Mouse (Mus musculus) G1E (cell line): ENCODE data around the gene Lsm12. TPM values are rescaled to one million over a fixed set of nuclear protein-coding genes. Genes with fewer than 3 reads are reported as not detected.
A peak's percentile ranks its signal among the peaks of the same experiment; 100 is the strongest.

Experiments used
- ATAC-seq: 2 replicates; pipeline ENCODE4 v1.8.0; 2016; ENCODE audit warnings: mild to moderate bottlenecking; ENCODE audit not compliant: insufficient number of reproducible peaks, poor library complexity, low FRiP score, severe bottlenecking; ENCODE audit errors: extremely low read depth
- DNase-seq: peaks from one replicate; pipeline ENCODE4 v3.0.0; 2012; ENCODE audit warnings: low spot score
- H3K27me3 ChIP-seq: 2 replicates; pipeline ENCODE4 v1.6.1; 2012; ENCODE audit warnings: mild to moderate bottlenecking, low read length, inconsistent platforms; ENCODE audit not compliant: insufficient read depth
- H3K36me3 ChIP-seq: replicated peaks from 2 replicates; pipeline ENCODE3; 2012; ENCODE audit warnings: mild to moderate bottlenecking, inconsistent platforms
- H3K4me1 ChIP-seq: 2 replicates; pipeline ENCODE4 v1.6.1; 2012; ENCODE audit warnings: low read depth, low read length, inconsistent platforms, mixed read lengths; ENCODE audit not compliant: insufficient read depth
- H3K4me3 ChIP-seq: 2 replicates; pipeline ENCODE4 v1.5.1; 2012; ENCODE audit warnings: low read depth, mild to moderate bottlenecking, inconsistent platforms, low read length, moderate library complexity, mixed read lengths
- H3K9me3 ChIP-seq: replicated peaks from 2 replicates; pipeline ENCODE4 v1.6.1; 2012; ENCODE audit warnings: inconsistent platforms
- CTCF ChIP-seq: IDR thresholded peaks from 2 replicates; pipeline ENCODE4 v1.5.1; 2012; ENCODE audit warnings: low read depth, low read length, inconsistent platforms, mixed read lengths
- GATA1 ChIP-seq: IDR thresholded peaks from 2 replicates; pipeline ENCODE4 v1.6.1; 2012; ENCODE audit warnings: borderline replicate concordance, low read length, inconsistent platforms, mixed read lengths
- GATA2 ChIP-seq: IDR thresholded peaks from 2 replicates; pipeline ENCODE4 v1.6.1; 2012; ENCODE audit warnings: low read depth, low read length, inconsistent platforms, borderline replicate concordance
- POLR2AphosphoS5 ChIP-seq: IDR thresholded peaks from 2 replicates; pipeline ENCODE4 v1.6.1; 2012; ENCODE audit warnings: low read depth, low read length, inconsistent platforms; ENCODE audit not compliant: insufficient replicate concordance
- TAL1 ChIP-seq: conservative IDR thresholded peaks from 2 replicates; pipeline ENCODE4 v1.6.1; 2012; ENCODE audit warnings: low read depth, low read length, inconsistent platforms, mixed read lengths
- polyA plus RNA-seq: library from polyadenylated mRNA; stranded (reverse); fragments of >175 nt; gene quantifications from 2 replicates; pipeline ENCODE4 v1.2.3, GENCODE M21; 2012
- total RNA-seq, 2 experiments: library from RNA; stranded (forward) in 1 of 2; stranded (reverse) in 1 of 2; fragments of 200-1000 nt in 1 of 2; fragments of >200 nt in 1 of 2; fragmentation: Nextera tagmentation in 1 of 2; gene quantifications; 2 replicates each; pipeline ENCODE4 v1.2.3; 2014 to 2017

Gene Lsm12
- total and polyA plus RNA-seq, 3 experiments, result 51.8 to 160 (median 136) TPM

- peaks cover 37% of the 10 kb centered on the region for H3K4me1 ChIP-seq
- H3K27me3 ChIP-seq, result no peaks in the 10 kb centered on the region
- no peak for TF ChIP-seq GATA1
- TF ChIP-seq TAL1, result no peak
- TF ChIP-seq CTCF, result no peak
- H3K36me3 ChIP-seq, result peaks cover 35% of the 10 kb centered on the region
- peak; percentile 88 for DNase-seq
- peak within 1 kb of the TSS; percentile 74 for H3K4me3 ChIP-seq
- no peaks in the 10 kb centered on the region for H3K9me3 ChIP-seq
- peak; percentile 55 for ATAC-seq
These were observed 4.7 kb upstream of the Lsm12 start, which contains the start of gene G6pc3 for GRCm38 (mm10) chr11:102189461-102190436. TSS of gene G6pc3 (plus strand) at chr11:102189620.

- TF ChIP-seq GATA2, result no peak
- no peak for TF ChIP-seq CTCF
- TF ChIP-seq POLR2AphosphoS5, result no peak
- TF ChIP-seq GATA1, result no peak
- TF ChIP-seq TAL1, result no peak
- Histone ChIP-seq H3K4me1 (peaks cover 41% of the 10 kb centered on the region), H3K36me3 (peaks cover 28% of the 10 kb centered on the region), H3K9me3 (no peaks in the 10 kb centered on the region), H3K27me3 (no peaks in the 10 kb centered on the region), H3K4me3 (peak overlapping the region; percentile 74; the same call in 1 of the 2 replicates)
- ATAC-seq (no peak), DNase-seq (no peak)
These were observed 3.9 kb upstream of the Lsm12 start for GRCm38 (mm10) chr11:102188980-102189379.

GRCm38 (mm10) chr11:102186235-102186634, 1.1 kb upstream of the Lsm12 start:
- Histone ChIP-seq H3K4me3 (no peak overlapping the region), H3K4me1 (peaks cover 53% of the 10 kb centered on the region)
- TF ChIP-seq POLR2AphosphoS5 (no peak), CTCF (no peak), TAL1 (no peak), GATA1 (no peak), GATA2 (no peak)

GRCm38 (mm10) chr11:102185677-102186076, 581 bp upstream of the Lsm12 start:
- peak overlapping the region; percentile 86; the same call in 1 of the 2 replicates for H3K4me3 ChIP-seq

More at GRCm38 (mm10) chr11:102186235-102186634, 1.1 kb upstream of the Lsm12 start:
- Histone ChIP-seq H3K36me3 (peaks cover 25% of the 10 kb centered on the region), H3K9me3 (no peaks in the 10 kb centered on the region), H3K27me3 (no peaks in the 10 kb centered on the region)
- DNase-seq (no peak), ATAC-seq (no peak)

GRCm38 (mm10) chr11:102184253-102184645, 847 bp downstream of the Lsm12 start:
- ATAC-seq (no peak), DNase-seq (no peak)
- H3K4me1 ChIP-seq, result peaks cover 38% of the 10 kb centered on the region
- TF ChIP-seq CTCF (no peak), GATA2 (no peak), GATA1 (no peak), POLR2AphosphoS5 (no peak), TAL1 (no peak)
- no peaks in the 10 kb centered on the region for H3K9me3 ChIP-seq
- H3K27me3 ChIP-seq, result no peaks in the 10 kb centered on the region
- peaks cover 41% of the 10 kb centered on the region for H3K36me3 ChIP-seq
- peak overlapping the region; percentile 86 for H3K4me3 ChIP-seq

More at GRCm38 (mm10) chr11:102185677-102186076, 581 bp upstream of the Lsm12 start:
- DNase-seq (no peak), ATAC-seq (no peak)
- peaks cover 51% of the 10 kb centered on the region for H3K4me1 ChIP-seq
- peaks cover 27% of the 10 kb centered on the region for H3K36me3 ChIP-seq
- no peaks in the 10 kb centered on the region for H3K9me3 ChIP-seq
- H3K27me3 ChIP-seq, result no peaks in the 10 kb centered on the region
- no peak for TF ChIP-seq GATA2
- TF ChIP-seq GATA1, result no peak
- TF ChIP-seq CTCF, result no peak
- no peak for TF ChIP-seq TAL1
- no peak for TF ChIP-seq POLR2AphosphoS5

GRCm38 (mm10) chr11:102179836-102180235, 5.3 kb downstream of the Lsm12 start:
- H3K4me1 ChIP-seq, result peaks cover 22% of the 10 kb centered on the region
- DNase-seq (no peak), ATAC-seq (no peak)
- TF ChIP-seq POLR2AphosphoS5 (no peak), GATA2 (no peak), CTCF (no peak)
- H3K4me3 ChIP-seq, result no peak overlapping the region
- H3K27me3 ChIP-seq, result no peaks in the 10 kb centered on the region
- H3K9me3 ChIP-seq, result no peaks in the 10 kb centered on the region
- peaks cover 79% of the 10 kb centered on the region for H3K36me3 ChIP-seq

GRCm38 (mm10) chr11:102168689-102169088, 16.4 kb downstream of the Lsm12 start:
- peaks cover 97% of the 10 kb centered on the region for H3K36me3 ChIP-seq

More at GRCm38 (mm10) chr11:102168689-102169088, 16.4 kb downstream of the Lsm12 start:
- ATAC-seq (no peak), DNase-seq (no peak)
- Histone ChIP-seq H3K9me3 (no peaks in the 10 kb centered on the region), H3K27me3 (no peaks in the 10 kb centered on the region), H3K4me1 (peaks cover 6% of the 10 kb centered on the region), H3K4me3 (no peak overlapping the region)
- TF ChIP-seq CTCF (no peak), POLR2AphosphoS5 (no peak), GATA2 (no peak)
